Mouse (Mus musculus) liver, postnatal 0 days (tissue): ENCODE data around the gene B3gat2. TPM values are rescaled to one million over a fixed set of nuclear protein-coding genes. Genes with fewer than 3 reads are reported as not detected.

ENCODE experiments used
- ATAC-seq: fragments of 200-750 bp; cut with Nextera tagmentation; 2 replicates; pipeline ENCODE4 v1.8.0; 2017; ENCODE audit warnings: mild to moderate bottlenecking, moderate library complexity
- DNase-seq: peaks from one replicate; pipeline ENCODE4 v3.0.0-alpha.2; 2016
- H3K27ac ChIP-seq: fragments of 300-500 bp; sonication (generic); 2 replicates; pipeline ENCODE4 v1.5.1; 2014; ENCODE audit warnings: antibody characterized with exemption, moderate library complexity, mild to moderate bottlenecking, low read depth
- H3K27me3 ChIP-seq: fragments of 300-500 bp; sonication (generic); 2 replicates; pipeline ENCODE4 v1.6.1; 2014; ENCODE audit warnings: low read length, control low read depth, mixed read lengths; ENCODE audit not compliant: insufficient read depth
- H3K36me3 ChIP-seq: fragments of 300-500 bp; sonication (generic); replicated peaks from 2 replicates; pipeline ENCODE4 v1.6.1; 2014; ENCODE audit warnings: mild to moderate bottlenecking, control low read depth, low read length, moderate library complexity, mixed read lengths; ENCODE audit not compliant: insufficient read depth
- H3K4me1 ChIP-seq: fragments of 300-500 bp; sonication (generic); 2 replicates; pipeline ENCODE4 v1.6.1; 2014; ENCODE audit warnings: antibody characterized with exemption, mild to moderate bottlenecking, control low read depth; ENCODE audit not compliant: insufficient read depth
- H3K4me2 ChIP-seq: fragments of 300-500 bp; sonication (generic); 2 replicates; pipeline ENCODE4 v1.6.1; 2014; ENCODE audit warnings: low read depth, mild to moderate bottlenecking, low read length, moderate library complexity, mixed read lengths
- H3K4me3 ChIP-seq: fragments of 300-500 bp; sonication (generic); 2 replicates; pipeline ENCODE4 v1.5.1; 2014; ENCODE audit warnings: low read depth, low read length
- H3K9ac ChIP-seq: fragments of 300-500 bp; sonication (generic); replicated peaks from 2 replicates; pipeline ENCODE4 v1.6.1; 2014; ENCODE audit warnings: mild to moderate bottlenecking, moderate library complexity
- H3K9me3 ChIP-seq: fragments of 300-500 bp; sonication (generic); 2 replicates; pipeline ENCODE4 v1.6.1; 2016; ENCODE audit warnings: mild to moderate bottlenecking, control low read depth, low read length, mixed read lengths
- CTCF ChIP-seq: sonication (generic); IDR thresholded peaks from 2 replicates; pipeline ENCODE4 v1.5.1; 2016; ENCODE audit warnings: antibody characterized with exemption, low read depth
- EP300 ChIP-seq: IDR thresholded peaks from 2 replicates; pipeline ENCODE4 v1.6.1; 2016; ENCODE audit warnings: antibody characterized with exemption, low read depth, mild to moderate bottlenecking
- WGBS: fragments of 180-500 bp; shearing (Covaris S2); extraction: QIAGEN DNeasy Blood & Tissue Kit; methylation state at CpG from one replicate; pipeline ENCODE4 v1.1.7; 2014; ENCODE audit not compliant: insufficient replicate concordance; 5-methylcytosine and 5-hydroxymethylcytosine counted together
- polyA plus RNA-seq: library from polyadenylated mRNA; unstranded; fragments of >200 nt; fragmentation: Nextera tagmentation; extraction: Ambion mirVana; gene quantifications from 2 replicates; pipeline ENCODE4 v1.2.1, GENCODE M21; 2015

B3gat2 gene
- polyA plus RNA-seq, result 0.07 and 0.12 TPM in 2 replicates

DNA sequence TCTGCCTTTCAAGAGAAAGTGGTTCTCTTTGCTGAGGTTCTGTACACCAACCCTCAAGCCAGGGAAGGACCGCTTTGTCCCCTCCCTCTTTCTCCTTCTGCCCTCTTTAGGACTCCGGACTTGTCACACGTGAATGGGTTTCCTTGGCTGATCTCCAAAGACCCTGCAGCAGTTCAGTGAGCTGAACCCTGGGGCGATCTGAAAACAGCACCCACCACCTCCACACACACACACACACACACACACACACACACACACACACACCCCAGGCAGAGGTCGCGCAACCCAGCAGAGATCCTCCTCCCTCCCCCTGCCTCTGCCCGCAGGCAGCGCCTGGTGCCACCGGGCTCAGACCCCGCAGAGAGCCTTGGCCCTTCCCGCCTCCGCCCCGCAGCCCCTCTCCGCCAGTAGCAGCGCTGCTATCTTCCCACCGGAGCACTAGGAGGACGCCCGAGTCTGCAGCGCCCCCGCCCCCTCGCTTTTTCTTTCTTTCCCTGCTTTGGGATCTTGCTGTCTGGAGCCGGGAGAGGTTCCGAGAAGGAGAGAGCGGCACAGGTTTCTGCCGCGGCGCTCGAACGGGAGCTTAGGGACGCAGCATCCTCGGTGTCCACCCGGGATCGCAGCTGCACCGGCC, at the start of gene B3gat2:
B3gat2 (plus strand) TSS at position 252 of the 634 bp plus-strand sequence.
- ATAC-seq (no peak), DNase-seq (peak; percentile 15)
- Histone ChIP-seq H3K27me3 (peaks cover 46% of the 10 kb centered on the region), H3K4me2 (peak within 1 kb of the TSS; percentile 71), H3K4me3 (peak within 1 kb of the TSS; percentile 49), H3K9me3 (no peaks in the 10 kb centered on the region), H3K4me1 (peaks cover 14% of the 10 kb centered on the region), H3K27ac (no peak within 1 kb of the TSS), H3K9ac (no peak within 1 kb of the TSS), H3K36me3 (no peaks in the 10 kb centered on the region)
- 2% methylated on average over 32 of the region's 34 CpGs for WGBS
- no peak for TF ChIP-seq EP300
- TF ChIP-seq CTCF, result no peak

DNA sequence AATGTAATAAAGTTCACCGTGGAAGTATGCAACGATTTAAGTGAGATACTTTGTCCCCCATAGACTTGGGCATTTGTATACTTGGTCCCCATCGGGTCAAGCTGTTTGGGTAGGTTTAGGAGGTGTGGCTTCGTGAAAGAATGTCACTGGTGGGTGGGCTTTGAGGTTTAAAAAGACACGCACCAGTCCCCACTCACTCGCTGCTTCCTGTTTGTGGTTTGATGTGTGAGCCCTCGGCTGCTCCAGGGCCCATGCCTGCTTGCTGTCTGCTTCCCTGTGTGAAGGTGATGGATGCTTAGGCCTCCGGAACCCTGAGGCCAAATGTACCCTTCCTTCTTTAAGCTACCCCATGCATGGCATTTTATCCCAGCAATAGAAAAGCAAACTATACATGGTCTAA, 41.2 kb upstream of the B3gat2 start:
- Histone ChIP-seq H3K4me3 (no peak overlapping the region), H3K36me3 (no peaks in the 10 kb centered on the region), H3K9me3 (no peaks in the 10 kb centered on the region), H3K27me3 (no peaks in the 10 kb centered on the region), H3K27ac (no peak overlapping the region), H3K4me1 (no peaks in the 10 kb centered on the region), H3K9ac (no peak overlapping the region), H3K4me2 (no peak overlapping the region)
- DNase-seq (peak; percentile 15), ATAC-seq (no peak; the same call in 1 of the 2 replicates)
- 61% methylated on average over 8 of the region's 8 CpGs for WGBS
- TF ChIP-seq EP300 (no peak), CTCF (no peak)

DNA sequence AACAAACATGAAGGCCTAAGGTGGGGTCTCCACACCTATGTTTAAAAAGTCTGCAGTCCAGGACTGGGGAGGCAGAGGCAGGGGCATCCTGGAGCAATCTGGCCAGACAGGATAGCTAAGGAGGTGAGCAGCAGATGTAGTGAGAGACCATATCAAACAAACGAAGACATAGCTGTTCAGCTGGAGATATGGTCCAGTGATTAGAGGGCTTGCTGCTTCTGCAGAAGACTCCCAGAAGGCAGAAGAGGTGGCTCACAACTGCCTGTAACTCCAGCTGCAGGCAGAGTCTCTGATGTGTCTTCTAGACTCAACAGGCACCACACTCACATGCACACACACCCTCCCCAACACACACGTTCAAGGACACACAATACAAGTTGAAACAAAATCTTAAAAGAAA, 40.5 kb upstream of the B3gat2 start:
- Histone ChIP-seq H3K4me3 (no peak overlapping the region), H3K36me3 (no peaks in the 10 kb centered on the region), H3K9ac (no peak overlapping the region), H3K27me3 (no peaks in the 10 kb centered on the region), H3K4me1 (no peaks in the 10 kb centered on the region), H3K27ac (no peak overlapping the region), H3K9me3 (no peaks in the 10 kb centered on the region), H3K4me2 (no peak overlapping the region)
- no peak for TF ChIP-seq EP300
- no peak for TF ChIP-seq CTCF
- DNase-seq (no peak), ATAC-seq (peak; percentile 31; the same call in 1 of the 2 replicates)
- 60% methylated on average over 2 of the region's 2 CpGs for WGBS

GRCm38 (mm10) chr1:23722469-23723372, 38.8 kb upstream of the B3gat2 start:
- H3K4me2 ChIP-seq, result no peak overlapping the region
- H3K36me3 ChIP-seq, result no peaks in the 10 kb centered on the region
- no peak overlapping the region for H3K4me3 ChIP-seq
- H3K27ac ChIP-seq, result no peak overlapping the region
- H3K9me3 ChIP-seq, result no peaks in the 10 kb centered on the region
- DNase-seq (no peak), ATAC-seq (no peak)
- no peaks in the 10 kb centered on the region for H3K27me3 ChIP-seq
- H3K9ac ChIP-seq, result no peak overlapping the region
- no peaks in the 10 kb centered on the region for H3K4me1 ChIP-seq
- no peak for TF ChIP-seq CTCF
- WGBS, result 74% methylated on average over 15 of the region's 15 CpGs

DNA sequence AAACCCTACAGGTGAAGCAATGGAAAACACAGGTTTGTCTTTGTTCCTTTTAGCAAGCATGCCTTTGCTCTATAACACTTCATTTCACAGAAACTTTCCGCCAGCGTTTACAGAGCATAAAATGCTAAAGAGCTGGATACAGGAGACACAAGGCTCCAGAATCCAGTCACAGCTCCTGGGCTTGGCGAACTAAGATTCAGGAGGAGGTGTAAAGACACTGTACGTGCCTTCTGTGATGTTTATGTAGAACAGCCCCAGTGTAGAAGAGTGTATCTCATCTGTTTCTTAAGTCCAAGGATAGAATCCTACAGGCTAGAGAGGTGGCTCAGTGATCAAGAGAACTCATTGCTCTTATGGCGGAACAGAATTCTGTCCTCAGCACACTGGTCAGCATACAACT, 30.2 kb upstream of the B3gat2 start:
- Histone ChIP-seq H3K36me3 (no peaks in the 10 kb centered on the region), H3K4me2 (no peak overlapping the region), H3K9ac (no peak overlapping the region), H3K27me3 (no peaks in the 10 kb centered on the region), H3K4me1 (no peaks in the 10 kb centered on the region), H3K4me3 (no peak overlapping the region), H3K27ac (no peak overlapping the region), H3K9me3 (no peaks in the 10 kb centered on the region)
- TF ChIP-seq CTCF, result no peak
- TF ChIP-seq EP300, result no peak
- ATAC-seq (no peak), DNase-seq (no peak)
- WGBS, result 81% methylated on average over 5 of the region's 5 CpGs

DNA sequence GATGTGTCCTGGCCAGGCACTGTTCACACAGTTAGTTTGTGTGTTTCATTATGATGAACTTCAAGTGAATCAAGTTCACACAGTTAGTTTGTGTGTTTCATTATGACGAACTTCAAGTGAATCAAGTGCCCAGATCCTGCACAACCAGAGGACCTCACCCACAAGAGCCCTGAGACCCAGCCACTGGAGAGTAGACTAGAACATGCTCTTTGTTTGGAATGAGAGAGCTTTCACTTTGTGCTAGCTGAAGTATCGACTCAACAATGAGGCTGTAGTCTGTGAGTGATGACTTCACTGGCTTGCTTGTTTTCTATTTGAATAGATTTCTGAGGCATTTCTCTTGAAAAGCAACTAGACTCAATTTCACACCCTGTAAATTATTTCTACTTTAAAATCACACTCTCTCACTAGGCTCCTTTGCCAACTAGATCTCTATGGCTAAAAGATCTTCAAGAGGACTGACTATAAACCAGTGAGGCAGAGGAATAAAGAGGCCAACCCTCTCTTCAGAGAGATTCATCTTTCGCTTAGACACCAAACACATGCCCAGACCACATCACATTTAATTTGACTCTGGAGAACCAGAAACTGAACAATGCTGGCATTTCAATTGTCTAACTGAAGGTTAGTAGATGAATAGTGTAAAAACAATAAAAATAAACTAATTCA, 10.6 kb upstream of the B3gat2 start:
- ATAC-seq (no peak), DNase-seq (no peak)
- H3K27me3 ChIP-seq, result no peaks in the 10 kb centered on the region
- H3K4me3 ChIP-seq, result no peak overlapping the region
- H3K9me3 ChIP-seq, result no peaks in the 10 kb centered on the region
- H3K4me2 ChIP-seq, result no peak overlapping the region
- no peaks in the 10 kb centered on the region for H3K4me1 ChIP-seq
- 65% methylated on average over 3 of the region's 3 CpGs for WGBS
- TF ChIP-seq EP300, result no peak
- no peak for TF ChIP-seq CTCF
- no peak overlapping the region for H3K27ac ChIP-seq
- H3K36me3 ChIP-seq, result no peaks in the 10 kb centered on the region
- no peak overlapping the region for H3K9ac ChIP-seq
